Mouse (Mus musculus): ENCODE results near the gene Cmip. TPM values are rescaled to one million over a fixed set of nuclear protein-coding genes. Genes with fewer than 3 reads are reported as not detected.

Gene Cmip
- polyA plus RNA-seq, 1 experiment from 2014 or later = 112 TPM

DNA sequence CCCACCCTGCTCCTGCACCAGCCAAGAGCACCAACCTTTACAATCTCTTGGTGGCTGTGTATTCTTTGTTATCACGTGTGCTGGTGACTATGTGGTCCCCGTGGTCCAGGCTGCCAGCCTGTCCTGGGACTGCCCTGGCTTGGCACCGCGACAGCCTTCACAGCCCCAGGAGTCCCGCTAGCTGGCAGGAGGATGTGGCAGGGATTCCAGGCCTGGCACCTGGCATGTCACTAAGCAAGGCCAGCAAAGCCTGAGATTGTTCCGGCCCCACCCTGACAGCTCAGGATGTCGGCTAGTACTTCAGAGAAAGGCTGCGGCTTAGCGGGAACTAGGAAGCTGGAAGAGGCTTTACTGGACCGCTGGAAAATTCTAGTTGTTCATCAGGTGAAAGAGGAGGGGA lies 106.4 kb downstream of the Cmip start:
- H3K4me2 ChIP-seq (replicated peaks) = no peak overlapping the region
- H3K36me3 ChIP-seq = no peaks in the 10 kb centered on the region
- peaks cover 16% of the 10 kb centered on the region for H3K4me1 ChIP-seq
- no peak for ATAC-seq (ENCODE audit: low FRiP score, low read depth)
- no peak overlapping the region for H3K4me3 ChIP-seq
- H3K9me3 ChIP-seq = no peaks in the 10 kb centered on the region
- H3K27ac ChIP-seq = no peak overlapping the region
- 93% methylated on average over 10 of the region's 10 CpGs for WGBS
- no peaks in the 10 kb centered on the region for H3K27me3 ChIP-seq (replicated peaks)
- no peak overlapping the region for H3K9ac ChIP-seq

DNA sequence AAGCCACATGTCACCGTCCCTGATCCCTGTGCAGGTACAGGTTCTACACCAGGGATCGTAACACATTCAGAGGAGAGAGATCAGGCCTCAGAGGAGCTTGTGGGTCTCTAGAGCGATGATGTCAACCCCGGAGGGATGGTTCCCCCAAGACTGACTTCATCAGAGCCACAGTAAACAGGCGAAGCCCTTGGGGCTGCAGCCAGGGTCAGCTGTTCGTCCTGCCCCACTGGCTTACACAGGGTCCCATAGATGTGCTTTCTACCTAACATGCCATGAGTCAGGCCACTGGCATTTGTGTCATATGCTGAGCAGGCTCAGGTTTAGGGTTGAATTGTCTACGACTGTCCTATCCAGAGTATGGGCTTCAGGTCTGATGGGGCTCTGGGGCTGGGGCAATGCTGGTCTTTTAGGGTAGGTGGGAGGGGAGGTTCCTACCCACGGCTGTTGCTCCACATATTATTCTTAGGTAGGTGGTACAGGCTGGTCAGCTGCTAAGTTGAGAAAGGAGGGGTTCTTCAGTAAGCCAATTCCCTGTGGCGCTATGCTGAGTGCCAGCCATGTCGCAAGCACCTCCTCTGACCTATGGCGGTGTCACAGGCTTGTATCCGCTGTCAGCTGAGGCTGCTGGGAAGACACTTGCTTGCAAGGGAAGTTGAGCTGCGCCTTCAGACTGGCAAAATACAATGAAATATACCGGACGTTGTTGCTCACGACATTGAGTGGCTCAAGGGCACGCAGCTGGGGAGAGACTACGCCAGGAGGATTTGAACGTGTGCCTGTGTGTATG lies 107.7 kb downstream of the Cmip start:
- Histone ChIP-seq H3K9me3 (no peaks in the 10 kb centered on the region), H3K36me3 (no peaks in the 10 kb centered on the region), H3K27me3 (replicated peaks) (no peaks in the 10 kb centered on the region), H3K4me1 (peaks cover 17% of the 10 kb centered on the region), H3K4me2 (replicated peaks) (no peak overlapping the region), H3K4me3 (no peak overlapping the region), H3K27ac (no peak overlapping the region), H3K9ac (no peak overlapping the region)
- no peak for ATAC-seq (ENCODE audit: low FRiP score, low read depth)
- WGBS = 88% methylated on average over 19 of the region's 19 CpGs

DNA sequence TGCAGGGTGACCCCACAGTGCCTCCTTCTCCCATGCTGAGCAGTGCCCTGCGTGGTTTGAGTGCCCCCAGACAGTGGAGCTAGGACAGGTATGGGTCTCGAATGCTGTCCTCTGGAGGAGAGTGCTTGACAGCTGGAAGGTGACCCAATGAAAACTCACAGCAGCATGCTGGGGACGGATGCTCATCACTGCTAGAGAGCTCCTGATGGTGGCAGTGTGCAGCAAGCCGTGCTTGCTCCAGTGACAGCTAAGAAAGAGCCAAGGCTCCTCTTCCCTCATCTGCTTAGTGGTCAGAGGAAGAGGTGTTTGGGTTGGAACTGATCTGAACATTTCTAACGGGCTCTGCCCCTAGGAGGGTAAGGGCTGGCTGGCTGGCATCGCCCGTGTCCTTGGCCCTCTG lies 109.6 kb downstream of the Cmip start:
- H3K9ac ChIP-seq = no peak overlapping the region
- H3K27ac ChIP-seq = no peak overlapping the region
- no peak for ATAC-seq (ENCODE audit: low FRiP score, low read depth)

DNA sequence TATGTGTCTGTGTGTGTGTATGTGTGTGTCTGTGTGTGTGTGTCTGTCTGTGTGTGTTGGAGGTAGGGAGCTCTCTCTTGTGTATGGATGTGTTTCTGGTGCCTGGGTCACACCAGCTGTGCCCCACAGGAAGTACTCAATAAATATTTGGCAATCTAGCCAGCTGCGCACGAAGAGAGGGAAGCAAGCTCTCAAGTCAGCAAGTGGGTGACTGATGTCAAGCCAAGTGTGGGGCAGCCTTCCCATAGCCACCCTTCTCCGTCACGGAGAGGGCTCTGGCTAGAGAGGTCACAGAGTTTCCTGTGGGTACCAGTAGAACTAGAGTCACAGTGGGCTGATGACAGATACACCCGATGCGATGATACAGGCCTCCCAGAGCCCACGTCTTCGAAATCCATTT lies 110.6 kb downstream of the Cmip start:
- Histone ChIP-seq H3K27me3 (replicated peaks) (no peaks in the 10 kb centered on the region), H3K36me3 (no peaks in the 10 kb centered on the region), H3K4me1 (peaks cover 41% of the 10 kb centered on the region), H3K4me2 (replicated peaks) (no peak overlapping the region), H3K4me3 (no peak overlapping the region), H3K9ac (no peak overlapping the region), H3K9me3 (no peaks in the 10 kb centered on the region), H3K27ac (no peak overlapping the region)
- ATAC-seq (ENCODE audit: low FRiP score, low read depth) = no peak
- WGBS = 86% methylated on average over 8 of the region's 8 CpGs

More for the DNA sequence above, 109.6 kb downstream of the Cmip start:
- H3K4me3 ChIP-seq = no peak overlapping the region
- H3K9me3 ChIP-seq = no peaks in the 10 kb centered on the region
- 66% methylated on average over 7 of the region's 7 CpGs for WGBS
- no peak overlapping the region for H3K4me2 ChIP-seq (replicated peaks)
- H3K36me3 ChIP-seq = no peaks in the 10 kb centered on the region
- H3K4me1 ChIP-seq = peaks cover 34% of the 10 kb centered on the region
- H3K27me3 ChIP-seq (replicated peaks) = no peaks in the 10 kb centered on the region

DNA sequence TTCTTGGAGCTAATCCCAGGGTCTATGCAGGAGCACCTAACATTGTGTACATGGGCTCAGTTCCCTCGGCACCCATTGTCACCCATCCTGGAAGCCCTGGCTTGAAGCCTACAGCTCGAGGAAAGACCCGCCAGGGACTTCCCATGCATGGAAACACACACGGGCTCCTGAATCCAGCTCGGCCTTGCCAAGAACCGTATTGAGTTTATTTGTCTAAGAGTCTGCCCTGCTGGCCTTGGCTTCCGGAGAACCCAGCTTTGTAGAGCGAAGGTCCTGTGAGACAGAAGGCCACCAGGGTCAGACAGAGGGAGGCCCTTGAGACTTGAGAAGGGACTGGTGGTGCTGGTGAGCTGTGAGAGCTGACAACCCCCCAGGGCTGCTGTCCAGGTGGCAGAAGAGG lies 111.9 kb downstream of the Cmip start:
- H3K4me2 ChIP-seq (replicated peaks) = no peak overlapping the region
- no peaks in the 10 kb centered on the region for H3K27me3 ChIP-seq (replicated peaks)
- no peak overlapping the region for H3K27ac ChIP-seq
- WGBS = 83% methylated on average over 8 of the region's 8 CpGs
- no peaks in the 10 kb centered on the region for H3K9me3 ChIP-seq
- peaks cover 36% of the 10 kb centered on the region for H3K4me1 ChIP-seq
- H3K4me3 ChIP-seq = no peak overlapping the region
- H3K9ac ChIP-seq = no peak overlapping the region
- ATAC-seq (ENCODE audit: low FRiP score, low read depth) = no peak
- no peaks in the 10 kb centered on the region for H3K36me3 ChIP-seq

DNA sequence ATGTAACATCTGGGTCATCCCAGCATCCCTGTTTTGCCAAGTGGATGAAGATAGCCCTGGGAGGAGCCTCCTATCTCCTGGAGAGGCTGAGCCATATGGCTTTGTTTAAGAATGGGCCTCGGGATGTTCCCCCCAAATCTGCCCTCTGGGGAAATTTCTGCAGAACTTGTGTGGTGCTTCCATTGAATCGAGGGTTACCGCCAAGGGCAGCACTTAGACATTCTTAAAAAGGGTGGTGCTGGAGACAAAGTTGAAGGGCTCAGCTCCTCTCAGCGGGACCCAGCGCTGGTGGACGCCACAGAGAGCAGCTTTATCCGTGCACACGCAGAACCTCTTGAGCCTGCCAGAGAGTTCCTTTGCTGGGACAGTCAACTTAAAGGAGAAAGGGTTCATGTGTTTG lies 113.1 kb downstream of the Cmip start:
- WGBS = 85% methylated on average over 8 of the region's 8 CpGs
- Histone ChIP-seq H3K4me3 (no peak overlapping the region), H3K27me3 (replicated peaks) (no peaks in the 10 kb centered on the region), H3K36me3 (no peaks in the 10 kb centered on the region), H3K9me3 (no peaks in the 10 kb centered on the region), H3K27ac (no peak overlapping the region), H3K4me1 (peaks cover 33% of the 10 kb centered on the region), H3K9ac (no peak overlapping the region), H3K4me2 (replicated peaks) (no peak overlapping the region)
- no peak for ATAC-seq (ENCODE audit: low FRiP score, low read depth)

DNA sequence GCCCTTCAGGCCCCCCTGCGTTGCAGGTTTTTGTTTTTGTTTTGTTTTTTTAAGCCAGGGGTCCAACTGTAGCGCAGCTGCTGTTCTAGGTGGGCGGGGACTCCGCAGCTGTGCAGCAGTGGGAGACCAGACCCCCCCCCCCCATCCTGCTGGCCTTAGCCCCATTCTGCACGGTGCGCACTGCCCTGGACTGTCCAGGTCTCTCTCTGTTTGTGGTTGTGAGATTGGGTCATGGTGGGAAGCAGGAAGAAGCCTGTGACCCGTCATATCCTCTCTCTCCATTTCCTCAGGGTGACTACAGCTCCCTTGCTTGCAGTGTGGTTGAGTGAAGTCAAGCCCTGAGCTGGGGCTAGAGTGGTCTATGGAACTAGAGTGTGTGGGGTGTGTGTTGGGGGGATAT lies 114.3 kb downstream of the Cmip start:
- WGBS = 60% methylated on average over 7 of the region's 7 CpGs
- ATAC-seq (ENCODE audit: low FRiP score, low read depth) = peak; percentile 73
- H3K27ac ChIP-seq = no peak overlapping the region

DNA sequence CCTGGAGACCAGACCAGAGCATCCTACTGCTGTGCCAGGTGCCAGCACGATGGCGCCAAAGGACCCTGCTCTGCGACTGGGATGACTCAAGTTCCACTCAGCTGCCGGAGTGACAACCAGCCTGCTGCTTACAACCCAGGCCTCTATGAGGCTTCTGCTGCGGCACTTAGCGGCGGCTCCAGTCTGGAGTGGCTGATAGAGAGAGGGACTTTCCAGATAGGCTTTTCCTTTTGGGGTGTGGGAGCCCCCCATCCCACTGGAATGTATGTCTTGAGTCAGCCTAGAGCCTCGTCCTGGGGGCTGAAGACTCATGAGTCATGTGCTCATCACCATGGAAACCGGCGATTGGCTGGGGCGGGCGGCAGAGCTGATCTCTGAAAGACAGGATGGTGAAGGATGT lies 115.2 kb downstream of the Cmip start:
- Histone ChIP-seq H3K27me3 (replicated peaks) (no peaks in the 10 kb centered on the region), H3K9me3 (no peaks in the 10 kb centered on the region), H3K4me3 (no peak overlapping the region), H3K9ac (no peak overlapping the region), H3K27ac (no peak overlapping the region), H3K36me3 (0 out of 2 replicates have a peak, but pooled peaks cover under 1% of the 10 kb centered on the region), H3K4me1 (peaks cover 31% of the 10 kb centered on the region), H3K4me2 (replicated peaks) (no peak overlapping the region)
- WGBS = 68% methylated on average over 12 of the region's 12 CpGs
- peak; percentile 26 for ATAC-seq (ENCODE audit: low FRiP score, low read depth)

More for the DNA sequence above, 114.3 kb downstream of the Cmip start:
- no peaks in the 10 kb centered on the region for H3K27me3 ChIP-seq (replicated peaks)
- no peak overlapping the region for H3K4me3 ChIP-seq
- no peak overlapping the region for H3K4me2 ChIP-seq (replicated peaks)
- H3K4me1 ChIP-seq = peaks cover 33% of the 10 kb centered on the region
- no peaks in the 10 kb centered on the region for H3K9me3 ChIP-seq
- H3K36me3 ChIP-seq = no peaks in the 10 kb centered on the region
- H3K9ac ChIP-seq = no peak overlapping the region

DNA sequence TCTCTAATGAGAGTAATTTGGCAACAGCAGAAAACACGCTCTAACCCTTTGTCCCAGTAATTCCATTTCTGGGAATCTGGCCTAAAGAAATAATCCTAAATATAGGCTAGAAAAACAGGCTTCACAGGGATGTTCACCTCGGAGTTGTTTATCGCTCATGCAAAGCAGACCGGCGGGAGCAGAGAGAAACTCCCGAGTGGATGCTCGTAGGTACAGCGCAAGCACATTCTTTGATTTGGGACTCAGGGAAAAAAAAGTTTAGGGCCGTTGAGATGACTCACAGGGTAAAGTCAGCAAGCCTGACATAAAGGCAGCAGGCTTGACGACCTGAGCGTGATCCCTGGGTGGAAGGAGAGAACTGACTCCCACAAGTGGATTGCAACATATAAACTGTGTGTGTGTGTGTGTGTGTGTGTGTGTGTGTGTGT lies 116.2 kb downstream of the Cmip start:
- Histone ChIP-seq H3K4me1 (peaks cover 31% of the 10 kb centered on the region), H3K4me2 (replicated peaks) (no peak overlapping the region), H3K27ac (no peak overlapping the region), H3K9me3 (no peaks in the 10 kb centered on the region), H3K4me3 (no peak overlapping the region), H3K27me3 (replicated peaks) (no peaks in the 10 kb centered on the region), H3K36me3 (peaks cover 4% of the 10 kb centered on the region; the same call in 1 of the 2 replicates), H3K9ac (no peak overlapping the region)
- no peak for ATAC-seq (ENCODE audit: low FRiP score, low read depth)
- WGBS = 78% methylated on average over 11 of the region's 11 CpGs

DNA sequence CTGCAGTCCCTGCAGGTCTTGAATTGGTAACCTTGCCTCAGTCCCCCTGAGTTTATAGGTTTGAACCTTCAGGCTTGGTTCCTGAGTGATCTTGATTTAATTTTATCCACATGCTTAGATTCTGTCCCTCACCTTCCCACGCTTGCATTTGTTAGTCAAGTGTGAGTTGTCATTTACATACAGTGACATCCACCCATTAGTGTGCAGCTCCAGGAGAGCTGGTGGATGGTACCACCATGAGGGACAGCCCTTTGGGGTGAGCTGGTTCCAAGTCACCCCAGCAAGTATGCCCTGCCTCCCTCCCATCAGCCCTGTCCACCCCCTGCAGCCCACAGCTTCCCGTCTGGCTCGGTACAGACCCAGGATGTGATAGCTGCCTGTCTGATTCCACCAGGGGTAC lies 117.2 kb downstream of the Cmip start:
- H3K9me3 ChIP-seq = no peaks in the 10 kb centered on the region
- H3K4me1 ChIP-seq = peaks cover 39% of the 10 kb centered on the region
- no peak overlapping the region for H3K27ac ChIP-seq
- 89% methylated on average over 3 of the region's 3 CpGs for WGBS
- H3K4me3 ChIP-seq = no peak overlapping the region
- H3K4me2 ChIP-seq (replicated peaks) = no peak overlapping the region
- no peak for ATAC-seq (ENCODE audit: low FRiP score, low read depth)
- H3K36me3 ChIP-seq = peaks cover 8% of the 10 kb centered on the region; the same call in 1 of the 2 replicates
- no peak overlapping the region for H3K9ac ChIP-seq
- no peaks in the 10 kb centered on the region for H3K27me3 ChIP-seq (replicated peaks)

DNA sequence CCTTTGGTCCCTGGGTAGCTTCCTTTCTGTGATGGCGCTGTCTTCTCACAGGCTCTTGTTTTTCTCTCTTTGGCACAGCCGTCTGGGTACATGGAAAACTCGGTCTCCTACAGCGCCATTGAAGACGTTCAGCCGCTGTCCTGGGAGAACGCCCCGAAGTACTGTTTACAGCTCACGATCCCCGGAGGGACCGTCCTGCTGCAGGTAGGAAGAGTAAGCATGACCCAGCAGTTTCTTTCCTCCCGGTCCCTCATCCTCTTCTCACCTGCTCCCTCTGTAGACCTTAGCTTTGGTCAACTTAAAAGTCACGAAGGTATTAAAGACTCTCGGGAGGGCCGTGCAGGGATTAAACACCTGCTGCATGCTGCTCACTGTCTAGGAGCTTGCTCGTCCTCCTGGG lies 120.1 kb downstream of the Cmip start:
- no peak overlapping the region for H3K4me3 ChIP-seq
- peaks cover 18% of the 10 kb centered on the region for H3K4me1 ChIP-seq
- WGBS = 63% methylated on average over 16 of the region's 16 CpGs
- H3K27me3 ChIP-seq (replicated peaks) = no peaks in the 10 kb centered on the region
- peaks cover 8% of the 10 kb centered on the region; the same call in 1 of the 2 replicates for H3K36me3 ChIP-seq
- H3K9me3 ChIP-seq = no peaks in the 10 kb centered on the region
- H3K4me2 ChIP-seq (replicated peaks) = no peak overlapping the region
- no peak for ATAC-seq (ENCODE audit: low FRiP score, low read depth)
- H3K9ac ChIP-seq = no peak overlapping the region
- no peak overlapping the region for H3K27ac ChIP-seq

DNA sequence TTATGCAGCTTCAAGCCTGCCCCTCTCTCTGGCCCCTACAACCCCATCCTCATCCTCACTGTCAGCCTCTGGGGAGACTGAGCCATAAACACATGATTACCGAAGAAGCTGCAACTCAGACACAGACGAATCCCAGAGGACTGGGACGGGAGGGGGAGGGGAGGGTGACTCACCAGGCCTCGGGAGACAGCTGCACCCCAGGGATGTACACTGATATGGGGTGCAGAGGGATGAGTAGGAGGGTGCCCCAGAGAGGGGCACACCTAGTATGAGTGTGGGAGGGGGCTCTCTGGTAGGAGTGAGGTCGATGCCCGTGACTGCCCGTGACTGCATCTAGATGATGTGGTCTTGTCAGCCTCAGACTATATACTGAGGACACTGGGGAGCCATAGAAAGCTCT lies 121.8 kb downstream of the Cmip start:
- H3K9me3 ChIP-seq = no peaks in the 10 kb centered on the region
- H3K4me2 ChIP-seq (replicated peaks) = no peak overlapping the region
- H3K36me3 ChIP-seq = peaks cover 8% of the 10 kb centered on the region; the same call in 1 of the 2 replicates
- H3K27ac ChIP-seq = 0 out of 2 replicates have a peak overlapping the region, but pooled peaks have one; percentile 20
- peaks cover 13% of the 10 kb centered on the region for H3K4me1 ChIP-seq
- H3K27me3 ChIP-seq (replicated peaks) = no peaks in the 10 kb centered on the region
- 60% methylated on average over 7 of the region's 7 CpGs for WGBS
- ATAC-seq (ENCODE audit: low FRiP score, low read depth) = peak; percentile 54; the same call in 1 of the 2 replicates
- H3K4me3 ChIP-seq = no peak overlapping the region
- H3K9ac ChIP-seq = no peak overlapping the region

DNA sequence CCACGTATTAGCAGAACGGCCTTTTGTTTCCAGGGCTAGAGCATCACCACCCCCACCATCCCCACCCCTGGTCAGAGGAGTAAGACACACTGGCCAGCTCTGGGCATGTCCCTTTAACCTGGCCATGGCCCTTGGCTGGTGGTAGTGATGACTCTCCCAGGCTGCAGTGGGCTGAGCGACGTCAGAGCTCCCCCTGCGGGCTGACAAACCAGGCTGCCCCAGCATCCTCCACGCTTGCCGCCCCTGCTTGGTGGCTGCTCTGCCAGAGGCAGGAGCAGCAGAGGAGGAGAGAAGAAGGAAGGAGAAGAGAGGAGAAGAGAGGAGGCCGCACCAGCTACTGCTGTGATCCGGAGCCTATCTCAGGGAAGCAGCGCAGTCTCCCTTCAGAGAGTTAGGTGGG lies 122.3 kb downstream of the Cmip start:
- ATAC-seq (ENCODE audit: low FRiP score, low read depth) = no peak
- H3K27ac ChIP-seq = no peak overlapping the region

More for the DNA sequence above, 122.3 kb downstream of the Cmip start:
- H3K36me3 ChIP-seq = peaks cover 12% of the 10 kb centered on the region
- no peak overlapping the region for H3K4me2 ChIP-seq (replicated peaks)
- peaks cover 13% of the 10 kb centered on the region for H3K4me1 ChIP-seq
- H3K9ac ChIP-seq = no peak overlapping the region
- WGBS = 53% methylated on average over 10 of the region's 10 CpGs
- no peaks in the 10 kb centered on the region for H3K27me3 ChIP-seq (replicated peaks)
- peaks cover 2% of the 10 kb centered on the region; the same call in 1 of the 2 replicates for H3K9me3 ChIP-seq
- H3K4me3 ChIP-seq = no peak overlapping the region
